Mouse (Mus musculus) liver, postnatal 0 days (tissue): ENCODE measurements at regions not wholly inside any gene's neighbourhood (a gene's known extent, or its start where the extent isn't known, plus 50 kb on each side); places are given as distances from the start of the nearest gene placed in this dataset.

Experiments
- CTCF ChIP-seq: sonication (generic); IDR thresholded peaks from 2 replicates; pipeline ENCODE4 v1.5.1; 2016; ENCODE audit warnings: antibody characterized with exemption, low read depth
- EP300 ChIP-seq: IDR thresholded peaks from 2 replicates; pipeline ENCODE4 v1.6.1; 2016; ENCODE audit warnings: antibody characterized with exemption, low read depth, mild to moderate bottlenecking

DNA sequence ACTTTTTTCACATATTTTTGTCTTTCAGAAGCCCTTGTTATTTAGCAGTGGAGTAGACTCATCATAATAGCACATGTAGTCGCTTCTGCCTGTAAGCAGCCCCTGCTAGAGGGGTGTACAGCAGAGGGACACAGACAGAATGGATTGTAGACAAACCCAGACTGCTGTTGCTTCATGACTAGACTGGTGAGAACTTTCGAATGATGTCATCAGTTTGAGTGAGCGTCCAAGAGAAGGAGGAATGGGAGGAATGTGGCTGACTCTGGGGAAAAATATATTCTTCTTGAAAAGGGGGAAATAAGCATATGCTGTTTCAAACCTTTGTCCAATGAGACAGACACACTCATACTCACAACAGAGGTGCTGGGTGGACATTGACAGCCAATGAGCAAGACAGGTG, 436.1 kb downstream of the Fgf9 start:
- TF ChIP-seq CTCF (no peak), EP300 (no peak)
